Mouse (Mus musculus) spleen, adult 10 weeks (tissue): ENCODE results near the gene Ube2t. TPM values are rescaled to one million over a fixed set of nuclear protein-coding genes. Genes with fewer than 3 reads are reported as not detected.

Experiments used
- polyA plus RNA-seq: library from polyadenylated mRNA; stranded (reverse); fragments of 350-450 nt; fragmentation: Illumina TruSeq; extraction: RNeasy Lipid Tissue Mini Kit (QIAGEN cat#74804); gene quantifications from one replicate; pipeline ENCODE4 v1.2.3, GENCODE M21; 2015; ENCODE audit warnings: low replicate concordance; ENCODE audit not compliant: insufficient read depth

Gene Ube2t
- 12.0 TPM for polyA plus RNA-seq

GRCm38 (mm10) chr1:134962053-134962803 is at the start of gene Ube2t:
Ube2t (plus strand) TSS chr1:134962565.

GRCm38 (mm10) chr1:134955637-134956176 is 6.7 kb upstream of the Ube2t start, which contains the start of gene Ppp1r12b:
Ppp1r12b (minus strand) TSS chr1:134955942.

Other genes starting within 250 kb of the Ube2t start
- 17.0 TPM for gene Ppp1r12b, start 6.6 kb upstream of the Ube2t start, polyA plus RNA-seq
- gene Lgr6, start 142.7 kb downstream of the Ube2t start, polyA plus RNA-seq = 0.43 TPM
- 37.5 TPM for gene Ptpn7, start 170.1 kb downstream of the Ube2t start, polyA plus RNA-seq
- 80.0 TPM for gene Arl8a, start 184.3 kb downstream of the Ube2t start, polyA plus RNA-seq
- gene Gpr37l1, start 205.1 kb downstream of the Ube2t start, polyA plus RNA-seq = 0.12 TPM